Mouse (Mus musculus) heart, postnatal 36 days (tissue): ENCODE results near the gene Adgrb3. TPM values are rescaled to one million over a fixed set of nuclear protein-coding genes. Genes with fewer than 3 reads are reported as not detected.
"Not testable (repeated sequence)": the region's sequence is repeated elsewhere in the genome, so short reads cannot be mapped to it uniquely, and the experiment has no call there.

Source experiments
- DNase-seq, 2 experiments: peaks; one replicate each; pipeline ENCODE4 v3.0.0; 2021 to 2022
- intact Hi-C: fragments of 180-260 bp; cut with DNase I; formaldehyde crosslinking; loops from one replicate; pipeline ENCODE4 v1.15.1; 2025
- total RNA-seq, 2 experiments: library from RNA; stranded (reverse); gene quantifications; 2 replicates each; pipeline ENCODE4 v1.2.3; 2021

Adgrb3 gene
- total RNA-seq, 2 experiments from 2014 or later, result not detected

DNA sequence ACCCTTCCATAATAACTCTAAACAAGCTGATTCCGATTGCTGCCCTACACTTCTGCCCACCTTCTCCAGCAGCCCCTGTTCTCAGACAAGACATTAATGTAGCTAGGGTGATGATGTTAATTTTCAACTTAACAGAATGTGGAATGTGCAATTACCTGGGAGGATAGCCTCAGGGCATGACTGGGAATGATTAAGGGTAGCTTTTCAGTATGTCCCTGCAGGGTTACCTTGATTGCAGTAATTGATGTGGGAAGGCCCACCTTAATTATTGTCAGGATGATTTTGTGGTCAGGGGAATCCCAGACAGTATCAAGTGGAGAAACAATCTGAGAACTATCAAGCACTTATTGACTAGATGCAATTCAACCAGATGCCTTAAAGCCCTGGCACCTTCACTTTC, 283.4 kb downstream of the Adgrb3 start:
- intact Hi-C loops, result no loop called here
- no peak for DNase-seq

- intact Hi-C loops, result no loop called here
- no peak for DNase-seq
These were observed 285.6 kb downstream of the Adgrb3 start for GRCm38 (mm10) chr1:25543915-25544314.

DNA sequence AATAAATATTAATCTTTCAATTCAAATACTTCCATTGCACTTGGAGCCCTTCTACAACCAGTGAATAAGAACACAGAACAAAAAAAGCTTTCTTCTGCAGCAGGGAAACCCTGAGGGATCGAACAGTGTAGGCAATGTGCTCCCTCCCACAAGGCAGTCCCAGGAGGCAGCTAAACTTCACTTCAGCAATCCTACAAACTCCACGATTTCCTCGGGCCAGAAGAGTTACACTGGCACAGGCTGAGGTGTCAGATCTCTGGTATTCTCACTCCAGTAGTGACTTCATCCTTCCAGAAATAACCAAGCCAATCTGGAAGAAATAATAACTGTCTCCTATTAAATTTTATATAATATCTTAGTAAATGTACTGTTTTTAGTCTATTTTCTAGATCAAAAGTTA, 286.6 kb downstream of the Adgrb3 start:
- intact Hi-C loops, result no loop called here
- DNase-seq, result no peak

- DNase-seq, result no peak
- intact Hi-C loops, result no loop called here
These were observed 302.5 kb downstream of the Adgrb3 start for GRCm38 (mm10) chr1:25526976-25527375.

DNA sequence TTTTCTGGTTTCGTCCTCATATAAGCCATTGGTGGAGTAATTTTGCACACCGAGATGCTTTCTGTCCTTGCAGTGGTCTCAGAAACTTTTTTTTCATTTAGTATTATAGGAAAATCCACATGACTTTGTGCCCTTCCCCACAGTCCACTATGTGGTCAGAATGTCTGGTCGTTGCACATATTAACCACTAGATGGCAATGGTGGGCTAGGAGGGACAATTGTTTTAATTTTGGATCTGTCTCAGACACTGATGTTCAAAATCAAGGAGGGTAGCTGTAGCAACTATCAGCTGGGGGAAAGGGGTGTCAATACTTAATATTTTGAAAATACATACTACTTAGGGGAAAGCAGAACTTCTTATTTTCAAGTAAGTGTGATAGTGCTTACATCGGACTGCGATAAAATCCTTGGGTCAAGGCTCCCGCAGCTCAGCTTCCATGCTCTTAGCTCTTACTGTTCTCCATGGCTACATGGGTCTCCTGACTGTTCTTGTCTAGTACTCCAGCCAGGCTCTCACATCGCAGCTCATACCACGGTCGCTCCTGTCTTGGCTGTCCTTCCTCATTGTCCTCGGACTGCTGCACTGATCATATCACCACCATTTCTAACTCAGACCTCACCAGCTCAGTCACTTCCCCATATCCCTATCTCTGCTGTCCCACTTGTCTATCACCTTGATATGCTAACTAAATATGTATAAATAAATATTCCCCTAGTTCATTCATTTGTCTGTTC, 319.0 kb downstream of the Adgrb3 start:
- DNase-seq, result no peak
- intact Hi-C loops, result no loop called here

DNA sequence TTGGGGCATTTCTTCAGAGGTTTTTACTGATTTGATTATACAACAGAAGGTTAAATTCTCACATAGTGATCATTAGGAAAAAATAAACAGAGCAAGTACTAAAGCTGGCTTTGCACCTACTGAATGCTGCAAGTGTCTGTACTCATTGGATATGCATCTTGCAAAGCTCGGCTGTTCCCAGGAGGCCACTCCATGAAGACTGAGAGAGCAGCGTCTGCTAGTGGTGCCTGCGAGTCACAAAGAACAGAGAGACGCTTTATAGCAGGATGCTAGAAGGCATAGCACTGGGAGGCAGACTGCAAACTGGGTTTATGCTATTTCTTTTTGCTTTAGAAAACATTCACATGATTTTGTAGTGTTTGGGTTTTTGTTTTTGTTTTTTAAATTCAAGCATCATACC, 325.2 kb downstream of the Adgrb3 start:
- DNase-seq, result no peak
- intact Hi-C loops, result no loop called here

- intact Hi-C loops, result no loop called here
- no peak for DNase-seq
These were observed 326.0 kb downstream of the Adgrb3 start for GRCm38 (mm10) chr1:25503524-25503923.

DNA sequence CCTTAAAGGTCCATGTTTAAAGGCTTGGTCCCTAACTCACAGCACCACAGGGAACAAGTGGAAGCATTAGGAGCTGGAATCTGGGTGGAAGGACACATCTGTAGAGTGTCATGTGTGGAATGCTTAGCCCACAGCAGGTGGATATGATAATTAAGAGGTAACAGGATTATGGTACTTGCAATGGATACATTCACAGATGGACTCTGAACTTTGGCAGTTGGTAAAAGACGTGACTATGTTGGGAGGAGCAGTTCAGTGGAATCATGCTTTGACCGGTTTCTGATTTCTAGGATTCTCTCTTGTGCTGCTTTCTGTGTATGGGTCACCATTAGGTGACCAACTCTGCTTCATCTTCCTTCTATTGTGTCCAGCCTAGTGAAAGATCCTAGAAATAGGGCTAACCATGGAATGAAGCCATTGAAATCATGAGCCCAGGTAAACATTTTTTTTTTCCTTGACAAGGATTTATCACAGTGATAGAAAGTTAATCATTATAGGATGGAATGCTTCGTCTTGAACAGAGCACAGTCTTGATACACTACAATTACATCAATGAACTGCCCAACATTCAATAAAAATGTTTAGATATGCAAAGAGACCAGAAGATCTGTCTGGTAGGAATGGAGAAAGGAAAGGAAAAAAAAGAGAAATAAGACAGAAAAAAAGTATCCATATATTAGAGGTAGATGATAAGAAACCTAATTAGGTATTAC, 334.1 kb downstream of the Adgrb3 start:
- intact Hi-C loops, result no loop called here
- no peak for DNase-seq

DNA sequence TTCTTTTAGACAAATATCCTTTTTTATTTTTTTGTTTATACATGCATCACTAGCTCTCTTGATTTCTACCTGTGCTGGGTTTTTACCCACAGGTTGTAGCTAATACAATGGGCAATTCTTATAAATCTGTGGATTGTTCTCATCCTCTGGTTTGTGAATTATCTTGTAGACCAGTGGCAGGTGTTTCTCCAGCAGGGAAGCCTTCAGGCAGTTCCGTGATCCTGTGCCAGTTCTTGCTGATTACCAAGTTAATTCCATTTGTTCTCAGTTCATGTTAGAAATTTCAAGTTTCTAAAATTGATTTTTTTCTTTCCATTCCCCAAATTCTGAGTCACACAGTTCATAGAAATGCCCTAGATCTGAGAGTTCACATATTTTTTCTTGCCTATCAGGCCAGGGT, 338.0 kb downstream of the Adgrb3 start:
- intact Hi-C loops, result no loop called here

GRCm38 (mm10) chr1:25490174-25490573, 339.3 kb downstream of the Adgrb3 start:
- no peak for DNase-seq
- intact Hi-C loops, result no loop called here

More for the DNA sequence above, 338.0 kb downstream of the Adgrb3 start:
- DNase-seq, result no peak

GRCm38 (mm10) chr1:25475699-25476098, 353.8 kb downstream of the Adgrb3 start:
- intact Hi-C loops, result no loop called here
- no peak for DNase-seq

GRCm38 (mm10) chr1:25474469-25474868, 355.0 kb downstream of the Adgrb3 start:
- intact Hi-C loops, result no loop called here

GRCm38 (mm10) chr1:25471612-25472011, 357.9 kb downstream of the Adgrb3 start:
- intact Hi-C loops, DNase-seq: not testable (repeated sequence)

More at GRCm38 (mm10) chr1:25474469-25474868, 355.0 kb downstream of the Adgrb3 start:
- DNase-seq, result no peak

DNA sequence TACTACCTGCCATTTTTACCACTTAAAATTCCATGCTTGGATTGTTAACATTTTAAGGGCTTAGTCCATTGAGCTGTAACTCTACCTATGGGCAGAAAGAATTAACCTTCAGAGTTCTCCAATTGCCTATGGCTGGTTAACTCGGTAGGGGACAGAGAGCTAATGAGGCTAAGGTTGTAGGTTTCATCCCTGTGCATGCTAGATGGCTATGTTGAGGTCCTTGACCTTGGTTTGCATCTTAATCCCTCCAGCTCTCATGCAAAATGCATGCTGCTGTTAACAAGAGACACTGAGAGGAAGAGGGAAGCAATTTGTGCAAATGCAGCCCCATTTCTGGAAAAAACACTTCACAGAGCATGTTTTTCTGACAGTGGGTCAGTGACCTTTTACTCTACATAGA, 366.9 kb downstream of the Adgrb3 start:
- no peak for DNase-seq
- intact Hi-C loops, result no loop called here

DNA sequence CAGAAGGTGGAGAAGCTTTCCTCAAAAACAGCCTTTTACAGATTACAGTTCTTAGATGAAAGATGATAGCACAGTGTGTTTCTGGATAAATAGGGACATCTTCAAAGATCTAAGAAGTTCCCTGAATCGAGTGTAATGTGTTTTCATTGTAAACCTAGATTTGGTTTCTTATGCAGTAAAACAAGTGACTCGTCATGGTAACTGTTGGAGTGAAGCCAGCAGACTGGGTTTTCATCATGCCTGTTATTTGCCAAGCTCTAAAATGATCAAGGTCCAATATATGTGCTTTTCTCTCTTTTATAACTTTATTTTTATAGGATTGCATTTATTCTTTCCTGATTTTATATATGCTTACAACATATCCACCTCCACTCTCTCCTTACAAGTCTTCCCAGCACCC, 394.0 kb downstream of the Adgrb3 start:
- no peak for DNase-seq
- intact Hi-C loops, result no loop called here

DNA sequence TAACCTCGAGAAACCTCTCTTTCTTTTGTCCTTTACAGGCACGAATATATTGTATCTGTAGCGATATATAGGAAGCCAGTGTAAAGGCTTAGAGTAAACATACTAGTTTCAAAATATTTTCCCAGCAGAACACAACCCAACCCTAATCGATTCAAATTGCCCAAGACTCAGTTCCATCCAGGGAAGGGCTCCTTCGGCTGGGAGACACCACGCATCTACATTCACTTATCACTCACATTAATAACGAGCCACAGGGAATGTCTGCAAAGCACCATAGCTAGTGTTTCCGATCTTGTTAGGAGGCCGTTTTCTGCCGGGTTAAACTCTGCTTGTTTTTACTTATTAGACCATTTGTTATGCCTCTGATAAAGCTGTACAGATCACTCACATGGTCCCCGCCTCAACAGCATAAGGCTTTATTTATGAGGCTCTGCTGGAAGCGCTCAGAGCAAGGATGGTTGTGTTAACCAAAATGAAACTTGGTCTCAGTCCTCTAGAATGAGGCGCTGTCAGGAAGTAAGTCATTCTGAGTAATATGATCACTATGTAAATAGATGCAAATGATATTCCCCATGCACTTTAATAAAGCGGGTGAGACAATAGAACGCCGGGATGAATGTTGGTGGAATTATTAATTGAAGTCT, 399.2 kb downstream of the Adgrb3 start:
- no peak for DNase-seq
- intact Hi-C loops, result no loop called here

GRCm38 (mm10) chr1:25420701-25421100, 408.8 kb downstream of the Adgrb3 start:
- intact Hi-C loops, result no loop called here

DNA sequence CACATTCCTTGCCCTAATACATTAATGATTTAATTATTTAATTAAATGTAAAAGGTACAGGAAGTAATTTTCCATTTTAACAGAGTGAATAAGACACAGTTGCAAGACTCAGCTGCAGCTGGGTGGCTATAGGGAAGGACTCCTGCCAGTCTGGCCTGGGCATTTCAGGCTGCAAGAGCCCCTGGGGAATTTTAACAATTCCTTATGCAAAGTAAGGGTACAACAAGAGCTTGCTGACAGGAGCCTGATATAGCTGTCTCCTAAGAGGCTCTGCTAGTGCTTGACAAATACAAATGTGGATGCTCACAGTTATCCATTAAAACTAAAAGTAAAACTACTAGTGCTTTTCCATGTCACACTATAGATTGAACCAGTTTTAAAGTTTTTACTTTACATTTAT, 410.1 kb downstream of the Adgrb3 start:
- no peak for DNase-seq
- intact Hi-C loops, result no loop called here

More at GRCm38 (mm10) chr1:25420701-25421100, 408.8 kb downstream of the Adgrb3 start:
- DNase-seq, result no peak

- DNase-seq, result no peak
- intact Hi-C loops, result no loop called here
These were observed 414.4 kb downstream of the Adgrb3 start for GRCm38 (mm10) chr1:25415084-25415483.

DNA sequence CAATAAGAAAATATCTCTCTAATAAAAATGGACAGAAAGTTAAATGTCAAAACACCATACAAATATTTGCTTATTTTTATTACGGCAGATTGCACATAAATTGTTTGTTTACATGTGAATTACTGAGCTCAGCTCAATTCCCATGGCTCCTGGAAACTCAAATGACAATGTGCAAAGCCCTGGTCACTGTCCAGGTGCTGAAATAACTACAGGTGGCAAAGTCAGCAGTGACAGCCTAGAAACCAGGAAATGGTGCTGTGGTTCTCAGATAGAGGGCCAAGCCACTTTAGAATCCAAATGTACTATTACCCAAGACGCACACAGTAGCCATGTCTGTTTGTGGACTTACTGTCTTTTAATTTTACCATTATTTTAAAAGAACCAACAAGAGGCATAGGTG, 465.3 kb downstream of the Adgrb3 start:
- intact Hi-C loops, result no loop called here
- DNase-seq, result no peak

- no peak for DNase-seq
- intact Hi-C loops, result no loop called here
These were observed 471.0 kb downstream of the Adgrb3 start for GRCm38 (mm10) chr1:25358554-25358953.

DNA sequence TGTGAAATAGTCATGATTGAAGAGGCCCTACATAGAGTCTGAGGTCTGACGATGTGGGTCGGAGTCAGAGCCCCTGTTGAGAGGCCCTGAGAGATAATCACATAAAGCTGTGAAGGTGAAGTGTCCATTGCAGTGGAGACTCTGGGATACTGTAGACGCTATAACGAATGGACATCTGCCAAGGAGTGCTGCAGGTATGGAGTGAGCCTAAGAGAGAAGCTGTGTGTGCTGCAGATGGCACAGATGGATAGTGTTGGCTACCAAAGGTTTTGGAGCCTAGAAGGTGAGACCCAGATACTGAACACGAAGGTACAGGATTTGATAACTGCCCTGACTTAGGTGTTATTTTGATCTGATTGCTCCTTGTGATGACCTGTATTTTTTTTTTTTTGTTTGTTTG, 474.0 kb downstream of the Adgrb3 start:
- no peak for DNase-seq
- intact Hi-C loops, result no loop called here
